Mouse (Mus musculus) neutrophil, adult 5-6 weeks (primary cell): ENCODE results near the gene Ubqln5. TPM values are rescaled to one million over a fixed set of nuclear protein-coding genes. Genes with fewer than 3 reads are reported as not detected.
A peak's percentile ranks its signal among the peaks of the same experiment; 100 is the strongest.

Experiments
- ATAC-seq: fragments of 151-379, 151-347 bp; 2 replicates; pipeline ENCODE4 v1.8.0; 2017; ENCODE audit warnings: mild to moderate bottlenecking, moderate TSS enrichment; ENCODE audit not compliant: insufficient number of reproducible peaks, poor library complexity, low FRiP score, severe bottlenecking; ENCODE audit errors: extremely low read depth
- total RNA-seq: library from RNA; stranded (forward); fragments of 200-1000 nt; gene quantifications from 2 replicates; pipeline ENCODE4 v1.2.3, GENCODE M21; 2017

Ubqln5 gene
- not detected in 2 replicates for total RNA-seq

GRCm38 (mm10) chr7:104129726-104130125, at the start of gene Ubqln5:
Ubqln5 (minus strand) TSS chr7:104129826.
- ATAC-seq, result no peak

GRCm38 (mm10) chr7:104179074-104179473, 49.4 kb upstream of the Ubqln5 start:
- no peak for ATAC-seq

- no peak for ATAC-seq
Observed at GRCm38 (mm10) chr7:104178422-104179054, 48.9 kb upstream of the Ubqln5 start.

- no peak for ATAC-seq
Observed at GRCm38 (mm10) chr7:104175085-104175484, 45.5 kb upstream of the Ubqln5 start.

GRCm38 (mm10) chr7:104169634-104170204, 40.1 kb upstream of the Ubqln5 start:
- peak; percentile 79 for ATAC-seq

GRCm38 (mm10) chr7:104167105-104167504, 37.5 kb upstream of the Ubqln5 start:
- peak; percentile 49 for ATAC-seq

- ATAC-seq, result no peak
Observed at GRCm38 (mm10) chr7:104150456-104150855, 20.8 kb upstream of the Ubqln5 start, which contains the start of gene Ubqlnl. Ubqlnl (minus strand) TSS chr7:104150556.

- ATAC-seq, result no peak
Observed at GRCm38 (mm10) chr7:104143179-104143578, 13.6 kb upstream of the Ubqln5 start, which contains the start of gene Ubqln3. Ubqln3 (minus strand) TSS chr7:104143279.

GRCm38 (mm10) chr7:104137305-104137704, 7.7 kb upstream of the Ubqln5 start, which contains the start of gene Olfr643:
Olfr643 (minus strand) TSS chr7:104137405.
- ATAC-seq, result no peak

- ATAC-seq, result no peak
Observed at GRCm38 (mm10) chr7:104104757-104104972, 25.0 kb downstream of the Ubqln5 start, which contains the start of gene Olfr646. Olfr646 (plus strand) TSS chr7:104104873.

GRCm38 (mm10) chr7:104103913-104104756, 25.5 kb downstream of the Ubqln5 start:
- no peak for ATAC-seq

- no peak for ATAC-seq
Observed at GRCm38 (mm10) chr7:104085365-104085764, 44.3 kb downstream of the Ubqln5 start, which contains the start of gene Olfr645. Olfr645 (minus strand) TSS chr7:104085465.

Other genes starting within 250 kb of the Ubqln5 start
- 0.12 TPM in 1 of 2 replicates, not detected in the other for gene Olfr66, start 243.6 kb downstream of the Ubqln5 start, total RNA-seq
- gene Olfr64, start 235.3 kb downstream of the Ubqln5 start, total RNA-seq, result not detected in 2 replicates
- gene Olfr65, start 226.3 kb downstream of the Ubqln5 start, total RNA-seq, result not detected in 2 replicates
- not detected in 2 replicates for gene Olfr631, start 201.0 kb downstream of the Ubqln5 start, total RNA-seq
- not detected in 2 replicates for gene Olfr632, start 195.5 kb downstream of the Ubqln5 start, total RNA-seq
- gene Olfr633, start 185.4 kb downstream of the Ubqln5 start, total RNA-seq, result not detected in 2 replicates
- gene Olfr635, start 158.7 kb downstream of the Ubqln5 start, total RNA-seq, result not detected in 2 replicates
- gene Olfr638, start 131.1 kb downstream of the Ubqln5 start, total RNA-seq, result not detected in 2 replicates
- not detected in 2 replicates for gene Olfr639, start 112.5 kb downstream of the Ubqln5 start, total RNA-seq
- 0.12 TPM in 1 of 2 replicates, not detected in the other for gene Olfr640, start 104.3 kb downstream of the Ubqln5 start, total RNA-seq
- not detected in 2 replicates for gene Olfr641, start 94.4 kb downstream of the Ubqln5 start, total RNA-seq
- 0.12 TPM in 1 of 2 replicates, not detected in the other for gene Olfr642, start 77.2 kb downstream of the Ubqln5 start, total RNA-seq
- gene 4930516K23Rik, start 68.4 kb downstream of the Ubqln5 start, total RNA-seq, result not detected in 2 replicates
- not detected in 2 replicates for gene Olfr644, start 58.0 kb downstream of the Ubqln5 start, total RNA-seq
- not detected in 2 replicates for gene Olfr645, start 44.4 kb downstream of the Ubqln5 start, total RNA-seq
- gene Olfr646, start 25.0 kb downstream of the Ubqln5 start, total RNA-seq, result not detected in 2 replicates
- not detected in 2 replicates for gene Olfr643, start 7.6 kb upstream of the Ubqln5 start, total RNA-seq
- gene Ubqln3, start 13.5 kb upstream of the Ubqln5 start, total RNA-seq, result not detected in 2 replicates
- not detected in 2 replicates for gene Ubqlnl, start 20.7 kb upstream of the Ubqln5 start, total RNA-seq
- gene Olfm5, start 35.0 kb upstream of the Ubqln5 start, total RNA-seq, result not detected in 2 replicates
- 0.12 TPM in 1 of 2 replicates, not detected in the other for gene Olfr648, start 53.6 kb upstream of the Ubqln5 start, total RNA-seq
- gene Olfr649, start 66.2 kb upstream of the Ubqln5 start, total RNA-seq, result not detected in 2 replicates
- gene Trim6, start 89.0 kb upstream of the Ubqln5 start, total RNA-seq, result 1.3 and 2.3 TPM in 2 replicates
- gene Trim34a, start 114.6 kb upstream of the Ubqln5 start, total RNA-seq, result 202 and 211 TPM in 2 replicates
- 71.1 and 78.2 TPM in 2 replicates for gene Trim5, start 158.3 kb upstream of the Ubqln5 start, total RNA-seq
- 518 and 540 TPM in 2 replicates for gene Trim12a, start 185.6 kb upstream of the Ubqln5 start, total RNA-seq
- 6.8 and 7.2 TPM in 2 replicates for gene Trim34b, start 199.6 kb upstream of the Ubqln5 start, total RNA-seq
- 185 and 205 TPM in 2 replicates for gene Trim12c, start 223.5 kb upstream of the Ubqln5 start, total RNA-seq
- 380 and 405 TPM in 2 replicates for gene Trim30b, start 240.1 kb upstream of the Ubqln5 start, total RNA-seq